Mouse (Mus musculus) C2C12 (cell line): ENCODE results near the gene Cd6. TPM values are rescaled to one million over a fixed set of nuclear protein-coding genes. Genes with fewer than 3 reads are reported as not detected.
A peak's percentile ranks its signal among the peaks of the same experiment; 100 is the strongest.

Source experiments
- H3K27me3 ChIP-seq: one replicate; pipeline ENCODE4 v1.6.1; 2011; ENCODE audit not compliant: control insufficient read depth, insufficient read depth, insufficient read length
- H3K36me3 ChIP-seq: one replicate; pipeline ENCODE4 v1.6.1; 2011; ENCODE audit not compliant: control insufficient read depth, insufficient read depth
- H3K4me3 ChIP-seq: one replicate; pipeline ENCODE4 v1.5.1; 2011; ENCODE audit warnings: mild to moderate bottlenecking, control low read depth; ENCODE audit not compliant: poor library complexity, insufficient read depth, severe bottlenecking
- H3K79me2 ChIP-seq: one replicate; pipeline ENCODE4 v1.6.1; 2011; ENCODE audit not compliant: control insufficient read depth, insufficient read depth
- H3K79me3 ChIP-seq: one replicate; pipeline ENCODE4 v1.6.1; 2011; ENCODE audit warnings: low read depth, control low read depth
- H3ac ChIP-seq: one replicate; pipeline ENCODE3; 2011; ENCODE audit warnings: low read depth; ENCODE audit not compliant: control insufficient read depth, insufficient read length
- CEBPB ChIP-seq: IDR thresholded peaks from one replicate; pipeline ENCODE4 v1.6.1; 2011; ENCODE audit warnings: low read depth, mild to moderate bottlenecking, control low read depth, moderate library complexity
- CTCF ChIP-seq: IDR thresholded peaks from one replicate; pipeline ENCODE4 v1.5.1; 2011; ENCODE audit not compliant: control insufficient read depth, insufficient read depth, insufficient read length
- FOSL1 ChIP-seq: IDR thresholded peaks from one replicate; pipeline ENCODE4 v1.8.0; 2011; ENCODE audit warnings: mild to moderate bottlenecking, low read length; ENCODE audit not compliant: poor library complexity, insufficient read depth, severe bottlenecking
- MAX ChIP-seq: IDR thresholded peaks from one replicate; pipeline ENCODE4 v1.6.1; 2011; ENCODE audit warnings: mild to moderate bottlenecking, control low read depth
- MYOD1 ChIP-seq: IDR thresholded peaks from one replicate; pipeline ENCODE4 v1.6.1; 2011; ENCODE audit warnings: low read depth; ENCODE audit not compliant: control insufficient read depth, insufficient read length
- MYOG ChIP-seq: IDR thresholded peaks from one replicate; pipeline ENCODE4 v1.6.1; 2011; ENCODE audit not compliant: control insufficient read depth, insufficient read length; ENCODE audit errors: extremely low read depth
- USF1 ChIP-seq: IDR thresholded peaks from one replicate; pipeline ENCODE4 v1.6.1; 2011; ENCODE audit warnings: low read depth, mild to moderate bottlenecking, control low read depth, moderate library complexity
- long read RNA-seq, 2 experiments: library from polyadenylated mRNA; unstranded; transcript quantifications; one replicate each; pipeline ENCODE4 v2.0.0; 2019 to 2020
- polyA plus RNA-seq: library from polyadenylated mRNA; unstranded; fragments of >200 nt; fragmentation: generic; extraction: Trizol; gene quantifications from one replicate; pipeline ENCODE4 v1.2.1, GENCODE M21; 2012; ENCODE audit warnings: missing spikeins

Cd6 gene
- 0.30 TPM for polyA plus RNA-seq
- long read RNA-seq, experiment 1: 0 reads
- long read RNA-seq, experiment 2, partial matches to known transcripts: 0 of 1 reads
- long read RNA-seq, experiment 2, other reads (novel, unspliced or antisense): 0 of 1 reads

DNA sequence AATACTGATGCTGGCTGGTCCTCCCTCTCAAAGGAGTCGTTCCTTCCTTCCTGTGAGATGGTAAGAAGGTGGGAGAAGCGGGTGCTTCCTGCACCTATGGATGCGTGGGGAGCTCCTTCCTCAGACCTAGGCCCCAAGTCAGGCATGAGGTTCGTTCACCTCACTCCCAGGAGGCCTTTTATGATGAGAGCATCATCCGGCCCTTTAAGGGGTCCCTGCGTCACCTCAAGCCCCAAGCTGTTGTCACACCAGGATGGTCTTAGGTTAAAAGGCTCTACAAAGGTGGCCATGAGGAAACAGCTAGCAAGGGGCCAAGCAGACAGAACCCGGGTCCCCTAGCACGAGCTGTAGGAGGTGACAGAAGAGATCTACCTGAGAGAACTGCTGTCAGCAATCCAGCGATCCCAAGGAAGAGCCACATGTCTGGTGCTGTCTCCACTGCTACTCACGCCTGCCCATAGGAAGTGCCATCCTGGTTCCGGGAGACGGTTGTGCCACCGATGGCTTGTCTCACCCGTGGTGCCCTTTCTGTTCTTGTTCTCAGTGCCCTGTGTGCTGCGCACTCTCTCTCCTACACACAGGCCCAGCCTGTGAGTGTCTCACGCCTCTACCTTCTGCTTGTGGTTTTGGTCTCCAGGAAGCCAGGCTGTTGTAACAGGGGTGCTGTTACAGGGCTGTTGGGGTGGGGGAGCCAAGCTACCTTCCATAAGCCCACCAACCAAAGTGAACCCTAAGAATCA is at the start of gene Cd6:
Gene Cd6, minus strand, starts transcription at position 623 of the 740 bp plus-strand sequence.
- H3K79me3 ChIP-seq: no peaks in the 10 kb centered on the region
- no peak within 1 kb of the TSS for H3ac ChIP-seq
- no peaks in the 10 kb centered on the region for H3K79me2 ChIP-seq
- no peaks in the 10 kb centered on the region for H3K36me3 ChIP-seq
- no peak within 1 kb of the TSS for H3K4me3 ChIP-seq
- no peak for TF ChIP-seq CEBPB
- H3K27me3 ChIP-seq: no peaks in the 10 kb centered on the region

DNA sequence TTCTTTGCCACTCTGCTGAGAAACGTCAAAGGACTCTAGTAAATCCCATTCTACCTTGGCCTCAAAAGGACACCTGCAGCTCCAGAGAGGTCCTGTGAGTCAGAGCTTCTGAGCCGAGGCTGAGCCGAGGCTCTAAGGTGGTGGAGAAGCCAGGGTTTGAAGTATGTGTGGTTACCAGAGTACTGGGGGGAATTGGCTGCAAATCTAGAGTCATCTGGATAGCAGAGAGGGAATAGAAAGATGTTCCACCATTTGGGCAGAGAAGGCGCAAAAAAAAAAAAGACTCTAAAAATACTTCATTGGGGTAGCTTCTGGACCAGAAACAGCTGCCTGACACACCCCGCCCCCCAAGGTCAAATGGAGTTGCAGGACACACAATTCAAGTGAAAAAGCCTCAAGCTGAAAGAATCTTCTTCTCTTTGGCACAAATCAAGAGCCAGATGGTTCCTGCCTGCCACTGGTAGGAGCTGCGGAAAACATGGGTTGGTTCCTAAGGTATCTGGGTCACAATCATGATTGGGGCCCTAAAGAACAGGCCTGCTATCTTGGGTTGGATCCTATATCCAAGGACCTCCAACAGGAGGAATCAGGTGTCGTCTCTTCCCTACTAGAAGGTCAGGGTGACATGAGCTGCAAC is 48.5 kb upstream of the Cd6 start:
- no peak overlapping the region for H3K4me3 ChIP-seq
- TF ChIP-seq USF1 (no peak), MAX (no peak), CEBPB (no peak), MYOD1 (no peak), FOSL1 (no peak), CTCF (no peak), MYOG (no peak)
- peaks cover 56% of the 10 kb centered on the region for H3K79me3 ChIP-seq
- peaks cover 35% of the 10 kb centered on the region for H3K36me3 ChIP-seq
- H3K79me2 ChIP-seq: peaks cover 68% of the 10 kb centered on the region
- H3ac ChIP-seq: no peak overlapping the region
- no peaks in the 10 kb centered on the region for H3K27me3 ChIP-seq

DNA sequence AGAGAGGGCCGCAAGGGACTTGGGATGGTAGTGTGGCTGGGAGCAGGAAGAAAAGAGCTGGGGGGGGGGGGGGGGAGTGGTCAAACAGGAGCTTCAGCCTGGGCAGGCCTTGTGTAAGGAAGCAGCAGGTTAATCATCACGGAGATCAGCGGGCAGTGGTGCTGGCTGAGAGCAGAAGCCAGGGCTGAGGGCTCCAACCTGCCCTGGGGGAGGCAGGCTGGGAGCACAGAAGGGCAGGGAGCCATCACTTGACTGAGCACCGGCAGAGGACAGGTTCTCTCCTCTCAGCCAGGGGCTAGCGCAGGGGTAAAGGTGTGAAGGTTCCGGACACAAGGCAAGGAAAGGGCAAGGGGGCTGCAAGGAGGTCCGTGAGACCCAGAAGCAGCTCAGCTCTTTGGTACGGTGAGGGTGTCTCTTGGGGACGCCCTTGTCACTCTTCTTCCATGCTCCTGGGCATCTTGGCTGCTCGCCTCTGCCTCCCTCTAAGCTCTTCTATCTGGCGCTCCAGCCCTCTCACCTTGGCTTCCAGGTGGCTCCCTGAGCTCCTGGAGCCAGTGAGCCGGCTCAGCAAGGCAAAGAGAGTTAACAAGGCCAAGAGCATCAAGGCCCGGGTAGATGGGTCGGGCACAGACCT is 41.6 kb upstream of the Cd6 start:
- peaks cover 34% of the 10 kb centered on the region for H3K79me3 ChIP-seq
- H3ac ChIP-seq: no peak overlapping the region
- peaks cover 49% of the 10 kb centered on the region for H3K79me2 ChIP-seq
- no peak overlapping the region for H3K4me3 ChIP-seq
- peaks cover 53% of the 10 kb centered on the region for H3K36me3 ChIP-seq
- TF ChIP-seq USF1: no peak
- TF ChIP-seq CEBPB: no peak
- TF ChIP-seq CTCF: no peak
- TF ChIP-seq MYOD1: no peak
- no peak for TF ChIP-seq FOSL1
- TF ChIP-seq MYOG: no peak
- no peak for TF ChIP-seq MAX
- no peaks in the 10 kb centered on the region for H3K27me3 ChIP-seq

DNA sequence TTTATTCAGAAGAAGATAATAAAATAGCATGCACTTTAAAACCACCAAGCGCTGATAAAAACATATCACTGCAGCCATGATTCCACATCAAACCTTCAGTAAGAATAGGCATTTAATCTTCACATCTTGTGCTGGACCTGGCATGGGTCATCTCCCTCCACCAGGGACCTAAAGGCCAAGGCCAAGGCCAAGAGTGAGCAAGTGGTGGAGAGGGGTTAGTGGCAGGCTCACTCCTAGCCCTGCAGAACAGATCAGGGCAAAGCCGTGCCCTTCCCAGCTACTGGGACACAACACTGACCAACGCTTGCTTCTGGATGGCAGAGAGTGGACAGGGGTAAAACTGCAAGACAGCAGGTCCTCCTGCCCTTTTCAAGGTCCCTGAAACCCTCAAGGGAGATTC is 40.8 kb upstream of the Cd6 start:
- Histone ChIP-seq H3K4me3 (no peak overlapping the region), H3K36me3 (peaks cover 60% of the 10 kb centered on the region), H3K79me2 (peaks cover 43% of the 10 kb centered on the region), H3ac (peak overlapping the region; percentile 19), H3K79me3 (peaks cover 29% of the 10 kb centered on the region), H3K27me3 (no peaks in the 10 kb centered on the region)
- no peak for TF ChIP-seq CEBPB
- no peak for TF ChIP-seq FOSL1
- no peak for TF ChIP-seq MYOG
- no peak for TF ChIP-seq MAX
- TF ChIP-seq USF1: no peak
- TF ChIP-seq MYOD1: no peak
- no peak for TF ChIP-seq CTCF

DNA sequence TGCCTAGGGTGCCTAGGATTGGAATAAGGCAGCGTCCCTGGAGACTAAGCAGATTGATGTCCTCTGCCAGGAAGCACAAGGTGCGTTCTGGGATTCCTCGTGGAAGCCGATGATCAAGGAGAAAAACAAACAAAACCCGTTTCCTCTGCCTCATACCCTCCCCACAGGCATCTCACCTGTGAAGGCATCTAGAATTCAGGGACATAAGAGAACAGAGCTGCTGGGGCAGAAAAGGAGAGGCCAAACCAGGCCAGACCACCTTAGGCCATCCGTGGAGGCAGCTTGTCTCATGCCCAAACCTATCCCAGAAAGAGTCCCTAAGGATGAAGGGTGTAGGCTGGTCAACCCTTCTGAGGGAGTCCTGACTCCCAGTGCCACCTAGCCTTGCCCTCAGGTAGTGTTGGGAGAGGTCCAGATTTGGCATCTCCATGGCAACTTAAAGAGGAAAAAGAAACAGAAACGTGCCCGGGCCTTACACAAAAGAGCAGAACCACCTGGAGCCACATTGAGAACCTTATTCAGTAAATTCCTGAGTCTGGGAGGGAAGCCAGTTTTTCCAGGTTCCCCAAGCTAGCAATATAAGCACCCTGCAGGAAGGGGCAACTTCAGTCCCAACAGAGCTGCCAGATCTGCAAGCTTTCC is 40.1 kb upstream of the Cd6 start, which contains the start of gene Tmem132a:
Gene Tmem132a, minus strand, starts transcription at position 55 of the 642 bp plus-strand sequence.
- TF ChIP-seq CTCF: no peak
- TF ChIP-seq FOSL1: no peak
- TF ChIP-seq USF1: no peak
- no peak for TF ChIP-seq MYOG
- TF ChIP-seq MYOD1: no peak
- no peak for TF ChIP-seq MAX
- TF ChIP-seq CEBPB: no peak
- H3K79me2 ChIP-seq: peaks cover 36% of the 10 kb centered on the region
- H3K36me3 ChIP-seq: peaks cover 61% of the 10 kb centered on the region
- peak within 1 kb of the TSS; percentile 94 for H3ac ChIP-seq
- peak within 1 kb of the TSS; percentile 80 for H3K4me3 ChIP-seq
- no peaks in the 10 kb centered on the region for H3K27me3 ChIP-seq
- H3K79me3 ChIP-seq: peaks cover 22% of the 10 kb centered on the region
